Mouse (Mus musculus) erythroblast, embryonic 14.5 days (primary cell): Measurements from ENCODE around the gene Serinc4. TPM values are rescaled to one million over a fixed set of nuclear protein-coding genes. Genes with fewer than 3 reads are reported as not detected.

Source experiments
- H3K27me3 ChIP-seq: 2 replicates; pipeline ENCODE4 v1.6.1; 2012; ENCODE audit warnings: inconsistent platforms; ENCODE audit not compliant: control insufficient read depth
- H3K36me3 ChIP-seq: 2 replicates; pipeline ENCODE4 v1.6.1; 2012; ENCODE audit warnings: mild to moderate bottlenecking, inconsistent platforms; ENCODE audit not compliant: control insufficient read depth
- H3K4me1 ChIP-seq: 2 replicates; pipeline ENCODE4 v1.6.1; 2012; ENCODE audit warnings: inconsistent platforms; ENCODE audit not compliant: control insufficient read depth
- H3K4me3 ChIP-seq: replicated peaks from 2 replicates; pipeline ENCODE3; 2012; ENCODE audit warnings: moderate library complexity, mild to moderate bottlenecking, inconsistent platforms
- H3K9me3 ChIP-seq: 2 replicates; pipeline ENCODE4 v1.6.1; 2012; ENCODE audit warnings: low read length, inconsistent platforms, mixed read lengths; ENCODE audit not compliant: control insufficient read depth
- GATA1 ChIP-seq: IDR thresholded peaks from 2 replicates; pipeline ENCODE4 v1.6.1; 2012; ENCODE audit warnings: low read length, inconsistent platforms, mixed read lengths
- TAL1 ChIP-seq: IDR thresholded peaks from 3 replicates; pipeline ENCODE4 v1.6.1; 2012; ENCODE audit warnings: low read length, inconsistent platforms, mixed read lengths
- polyA plus RNA-seq: library from polyadenylated mRNA; stranded (reverse); fragments of >175 nt; gene quantifications from 2 replicates; pipeline ENCODE4 v1.2.3, GENCODE M21; 2012

Serinc4 gene
- polyA plus RNA-seq, 1 experiment = not detected

DNA sequence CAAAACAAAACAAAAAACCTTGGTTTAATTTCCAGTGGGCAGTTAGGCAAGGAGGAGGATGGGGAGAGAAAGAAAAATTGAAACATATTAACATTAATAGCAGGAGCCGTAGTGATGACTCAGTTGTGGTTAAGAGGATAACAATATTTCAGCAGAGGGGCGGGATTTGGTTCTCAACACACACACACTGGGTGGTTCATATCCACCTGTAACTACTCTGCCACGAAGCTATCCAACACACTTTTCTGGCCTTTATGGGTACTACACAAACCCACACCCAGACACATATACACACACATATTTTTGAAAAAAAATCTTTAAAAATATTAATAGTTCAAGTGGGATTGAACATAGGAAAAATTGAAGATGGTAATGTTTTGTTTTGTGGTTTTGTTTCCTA, 9.6 kb downstream of the Serinc4 start:
- no peak overlapping the region for H3K4me3 ChIP-seq
- H3K4me1 ChIP-seq = peaks cover 48% of the 10 kb centered on the region
- peaks cover 13% of the 10 kb centered on the region for H3K36me3 ChIP-seq
- no peaks in the 10 kb centered on the region for H3K9me3 ChIP-seq
- H3K27me3 ChIP-seq = peaks cover 12% of the 10 kb centered on the region
- no peak for TF ChIP-seq GATA1
- no peak for TF ChIP-seq TAL1

GRCm38 (mm10) chr2:121446506-121446905, 10.1 kb downstream of the Serinc4 start:
- Histone ChIP-seq H3K4me3 (no peak overlapping the region), H3K36me3 (peaks cover 11% of the 10 kb centered on the region), H3K27me3 (peaks cover 17% of the 10 kb centered on the region), H3K4me1 (peaks cover 52% of the 10 kb centered on the region), H3K9me3 (no peaks in the 10 kb centered on the region)
- TF ChIP-seq GATA1 = no peak
- no peak for TF ChIP-seq TAL1

GRCm38 (mm10) chr2:121445117-121445516, 11.5 kb downstream of the Serinc4 start:
- no peak overlapping the region for H3K4me3 ChIP-seq
- H3K27me3 ChIP-seq = peaks cover 25% of the 10 kb centered on the region
- no peaks in the 10 kb centered on the region; the same call in 1 of the 2 replicates for H3K36me3 ChIP-seq
- H3K9me3 ChIP-seq = no peaks in the 10 kb centered on the region
- peaks cover 41% of the 10 kb centered on the region for H3K4me1 ChIP-seq
- TF ChIP-seq GATA1 (no peak), TAL1 (no peak)

GRCm38 (mm10) chr2:121444178-121444577, 12.4 kb downstream of the Serinc4 start, which contains the start of gene Ell3:
Ell3 (minus strand) TSS chr2:121444278.
- Histone ChIP-seq H3K36me3 (peaks cover 8% of the 10 kb centered on the region), H3K9me3 (no peaks in the 10 kb centered on the region), H3K4me3 (peak within 1 kb of the TSS; percentile 65), H3K27me3 (peaks cover 25% of the 10 kb centered on the region), H3K4me1 (peaks cover 38% of the 10 kb centered on the region)
- TF ChIP-seq TAL1 = no peak
- TF ChIP-seq GATA1 = no peak

- peaks cover 30% of the 10 kb centered on the region for H3K4me1 ChIP-seq
- peaks cover 25% of the 10 kb centered on the region for H3K27me3 ChIP-seq
- TF ChIP-seq TAL1 = no peak
Measured at GRCm38 (mm10) chr2:121443068-121443349, 13.6 kb downstream of the Serinc4 start.

DNA sequence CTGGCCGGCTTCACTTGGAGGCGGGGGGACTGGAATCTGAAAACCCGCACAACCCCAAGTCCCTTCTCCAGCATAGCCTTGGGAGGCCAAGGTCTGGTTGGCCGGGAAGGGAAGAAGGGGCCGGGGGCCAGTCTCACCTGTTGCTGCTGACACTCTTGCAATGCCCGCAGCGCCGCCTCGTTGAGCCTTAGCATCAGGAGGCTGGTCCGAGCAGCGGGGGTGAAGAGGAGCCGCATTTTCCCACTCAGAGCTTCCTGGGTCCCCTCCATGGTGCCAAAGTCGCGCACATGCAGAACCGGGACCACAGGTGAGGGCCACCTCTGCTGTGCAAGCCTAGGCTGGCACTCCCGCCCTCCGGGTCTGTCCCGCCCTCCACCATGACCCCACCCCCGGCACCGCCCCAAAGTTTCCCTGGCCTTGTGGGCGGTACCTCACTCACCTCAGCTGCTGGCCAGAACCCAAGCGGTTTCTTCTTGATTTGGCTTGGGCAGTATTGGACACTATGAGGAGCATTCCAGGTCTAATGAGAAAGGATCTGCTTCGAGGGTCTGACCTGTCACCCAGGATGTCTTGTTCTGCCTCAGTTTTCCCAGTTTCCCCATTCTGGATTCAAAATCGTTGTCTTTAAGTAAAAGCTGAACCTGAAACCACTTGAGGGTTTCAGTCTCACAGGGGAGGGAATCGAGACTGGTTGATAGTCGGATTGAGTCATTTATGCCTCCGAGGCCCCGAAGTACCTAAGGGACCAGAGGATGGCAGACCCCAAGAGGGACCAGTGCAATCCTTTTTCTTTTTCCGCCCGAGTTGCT, 14.1 kb downstream of the Serinc4 start:
- H3K9me3 ChIP-seq = no peaks in the 10 kb centered on the region
- TF ChIP-seq GATA1 (no peak), TAL1 (no peak)
- H3K4me3 ChIP-seq = peak overlapping the region; percentile 65
- peaks cover 25% of the 10 kb centered on the region for H3K4me1 ChIP-seq
- H3K27me3 ChIP-seq = peaks cover 25% of the 10 kb centered on the region
- H3K36me3 ChIP-seq = peaks cover 25% of the 10 kb centered on the region

More at GRCm38 (mm10) chr2:121443068-121443349, 13.6 kb downstream of the Serinc4 start:
- H3K4me3 ChIP-seq = peak overlapping the region; percentile 65
- no peaks in the 10 kb centered on the region for H3K9me3 ChIP-seq
- H3K36me3 ChIP-seq = peaks cover 20% of the 10 kb centered on the region

GRCm38 (mm10) chr2:121441800-121442199, 14.8 kb downstream of the Serinc4 start:
- Histone ChIP-seq H3K9me3 (no peaks in the 10 kb centered on the region), H3K36me3 (peaks cover 30% of the 10 kb centered on the region), H3K4me1 (peaks cover 25% of the 10 kb centered on the region), H3K4me3 (peak overlapping the region; percentile 65), H3K27me3 (peaks cover 25% of the 10 kb centered on the region)
- TF ChIP-seq TAL1 (no peak), GATA1 (no peak)

DNA sequence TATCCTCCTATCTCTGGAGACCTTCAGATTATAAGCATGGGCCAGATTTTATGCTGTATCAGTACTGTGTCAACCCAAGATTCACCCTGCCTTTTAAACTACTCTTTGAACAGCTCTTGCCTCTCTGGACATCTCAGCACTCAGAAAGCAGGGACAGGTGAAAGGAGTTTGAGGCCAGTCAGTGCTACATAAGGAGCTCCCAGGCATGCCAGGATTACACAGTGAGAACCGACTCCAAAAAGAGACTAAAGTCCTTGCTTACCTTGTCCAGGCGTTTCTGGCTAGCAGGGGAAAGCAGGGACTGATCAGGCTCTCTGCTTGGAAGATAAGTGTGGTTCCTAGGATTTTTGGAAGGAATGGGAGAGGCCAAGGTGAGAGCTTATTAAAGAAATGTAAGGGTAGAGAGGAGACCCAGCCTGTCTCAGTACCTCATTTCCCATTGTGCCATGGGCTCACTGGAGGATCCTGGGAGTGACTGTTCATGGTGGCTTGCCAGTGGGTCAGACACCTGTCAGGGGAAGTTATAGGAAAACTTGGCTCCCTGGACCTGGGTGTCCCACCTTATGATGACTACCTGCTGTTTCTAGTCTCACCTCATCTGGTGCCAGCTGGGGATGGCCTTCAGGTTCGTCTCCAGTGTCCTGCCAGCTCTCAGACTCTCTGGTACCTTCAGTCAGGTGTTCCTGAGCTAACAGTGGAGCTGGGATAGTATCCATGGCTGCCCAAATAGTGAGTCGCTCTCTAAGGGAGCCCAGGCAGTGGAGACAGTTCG, 15.6 kb downstream of the Serinc4 start:
- Histone ChIP-seq H3K9me3 (no peaks in the 10 kb centered on the region), H3K27me3 (peaks cover 25% of the 10 kb centered on the region), H3K4me1 (peaks cover 25% of the 10 kb centered on the region), H3K4me3 (no peak overlapping the region), H3K36me3 (peaks cover 33% of the 10 kb centered on the region)
- TF ChIP-seq TAL1 = no peak
- TF ChIP-seq GATA1 = no peak

DNA sequence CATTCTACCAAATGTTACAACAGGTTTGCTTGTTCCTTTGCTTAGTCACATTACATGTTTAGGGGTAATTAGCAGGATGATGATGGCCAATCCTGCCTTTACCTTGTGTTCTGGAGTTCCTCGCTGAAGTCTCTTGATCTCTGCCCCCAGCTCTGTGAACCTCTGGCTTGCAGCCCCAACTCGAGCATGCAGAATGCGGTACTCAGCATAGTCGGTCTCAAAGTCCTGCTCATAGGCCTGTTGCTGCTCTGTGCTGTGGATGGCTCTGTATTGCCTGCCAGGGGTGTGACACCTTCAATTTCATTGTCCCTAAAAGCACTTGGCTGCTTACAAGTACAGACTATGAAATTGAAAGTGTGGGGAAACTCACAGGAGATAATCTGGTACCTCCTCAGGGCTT, 16.8 kb downstream of the Serinc4 start:
- Histone ChIP-seq H3K4me3 (no peak overlapping the region), H3K9me3 (no peaks in the 10 kb centered on the region), H3K27me3 (peaks cover 25% of the 10 kb centered on the region), H3K4me1 (peaks cover 19% of the 10 kb centered on the region), H3K36me3 (peaks cover 44% of the 10 kb centered on the region)
- TF ChIP-seq GATA1 (no peak), TAL1 (no peak)
